Mouse (Mus musculus): ENCODE results near the gene Pla2g3.

The Pla2g3 gene

DNA sequence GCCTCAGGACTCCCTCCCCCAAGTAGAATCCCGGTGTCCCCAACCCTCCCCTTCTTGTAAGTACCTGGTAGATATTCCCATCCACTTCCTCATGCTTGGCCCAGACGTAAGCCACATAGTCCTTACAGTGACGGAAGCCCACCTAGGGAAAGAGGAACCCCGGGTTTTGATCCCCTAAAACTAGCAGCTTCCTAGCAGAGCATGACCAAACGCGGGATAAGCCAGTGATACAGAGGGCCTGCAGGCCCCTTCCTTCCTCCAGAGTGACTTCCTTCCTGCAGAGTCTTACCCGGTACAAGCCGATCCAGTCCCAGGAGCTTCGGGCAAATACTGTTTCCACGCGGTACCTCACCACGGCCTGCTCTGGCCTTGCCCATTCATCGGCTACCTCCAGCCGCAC lies 7.4 kb downstream of the Pla2g3 start:
- no peak for DNase-seq

DNA sequence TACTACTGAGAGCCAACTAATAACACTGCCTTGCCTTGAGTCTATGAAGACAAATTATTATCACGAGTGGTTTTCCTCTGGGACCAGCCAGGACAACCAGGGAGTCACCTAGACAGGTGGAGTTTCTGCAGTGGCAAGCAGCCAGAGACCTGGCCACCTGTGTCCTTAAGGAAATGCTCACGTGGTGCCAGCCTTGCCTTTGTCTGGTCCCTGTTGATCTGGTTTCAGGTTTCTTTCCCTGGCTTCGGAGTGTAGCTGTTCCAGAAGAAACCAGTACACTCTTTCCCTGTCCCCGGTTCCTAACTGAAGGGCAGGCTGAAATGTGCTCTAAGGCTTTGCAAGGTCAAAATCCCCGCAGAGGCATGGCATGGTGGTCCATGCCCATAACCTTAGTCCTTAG lies 8.7 kb downstream of the Pla2g3 start:
- DNase-seq: no peak

DNA sequence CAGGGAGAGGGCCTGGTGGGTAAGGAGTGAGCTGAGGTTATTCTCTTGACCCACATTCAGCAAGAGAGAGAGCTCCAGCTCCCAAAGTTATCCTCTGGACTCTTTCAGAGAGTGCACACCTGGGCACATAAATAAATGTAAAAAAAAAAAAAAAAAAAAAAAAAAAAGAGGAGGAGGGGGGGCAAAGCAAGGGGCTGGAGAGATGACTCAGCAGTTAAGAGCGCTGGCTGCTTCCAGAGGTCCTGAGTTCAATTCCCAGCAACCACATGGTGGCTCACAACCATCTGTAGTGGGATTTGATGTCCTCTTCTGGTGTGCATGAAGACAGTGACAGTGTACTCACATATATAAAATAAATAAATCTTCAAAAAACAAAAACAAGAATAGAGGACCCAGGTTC lies 9.2 kb downstream of the Pla2g3 start:
- DNase-seq: no peak

DNA sequence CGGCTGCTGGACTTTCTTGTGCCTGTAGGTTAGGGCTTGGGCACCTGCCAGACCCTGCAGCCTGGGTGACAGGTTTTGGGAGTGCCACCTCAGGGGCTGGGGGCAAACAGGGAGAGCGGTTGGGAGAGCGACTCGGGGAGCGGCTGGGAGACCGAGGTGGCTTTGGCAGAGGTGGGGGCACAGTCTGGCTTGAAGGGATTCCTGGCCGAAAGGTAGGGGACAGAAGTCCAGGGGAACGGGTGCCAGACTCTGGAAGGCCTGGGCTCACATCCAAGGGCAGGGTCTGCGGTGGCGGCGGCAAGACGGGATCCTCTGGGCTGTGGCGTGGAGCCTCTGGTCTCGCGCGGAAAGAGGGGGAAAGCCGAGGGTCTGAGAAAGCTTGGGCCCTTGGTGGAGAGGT lies 14.0 kb downstream of the Pla2g3 start:
- DNase-seq: peak; percentile 85 to 90

GRCm38 (mm10) chr11:3502459-3503072 lies 14.5 kb downstream of the Pla2g3 start:
- peak; percentile 57 to 58 for DNase-seq

GRCm38 (mm10) chr11:3503755-3504693 lies 15.9 kb downstream of the Pla2g3 start:
- no peak for DNase-seq

DNA sequence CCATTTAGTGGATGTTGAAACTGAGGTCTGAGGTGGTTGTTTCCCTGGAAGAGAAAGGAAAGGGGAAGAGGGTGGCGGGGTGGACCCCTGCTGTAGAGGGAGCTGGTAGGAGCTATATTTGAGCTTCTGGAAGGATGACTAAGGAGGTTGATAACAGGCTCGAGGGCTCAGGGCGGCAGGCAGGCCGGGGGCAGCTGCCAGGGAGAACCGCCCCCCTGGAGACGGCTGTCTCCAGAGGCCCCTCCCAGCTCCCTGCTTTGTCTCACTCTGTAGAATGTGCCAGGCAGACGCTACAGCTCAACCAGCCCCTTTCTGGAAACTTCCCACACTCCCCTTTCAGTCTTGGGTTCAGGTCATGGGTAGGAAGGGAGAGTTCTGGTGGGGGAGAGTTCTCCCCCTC lies 20.1 kb downstream of the Pla2g3 start:
- DNase-seq: peak; percentile 20 to 24

DNA sequence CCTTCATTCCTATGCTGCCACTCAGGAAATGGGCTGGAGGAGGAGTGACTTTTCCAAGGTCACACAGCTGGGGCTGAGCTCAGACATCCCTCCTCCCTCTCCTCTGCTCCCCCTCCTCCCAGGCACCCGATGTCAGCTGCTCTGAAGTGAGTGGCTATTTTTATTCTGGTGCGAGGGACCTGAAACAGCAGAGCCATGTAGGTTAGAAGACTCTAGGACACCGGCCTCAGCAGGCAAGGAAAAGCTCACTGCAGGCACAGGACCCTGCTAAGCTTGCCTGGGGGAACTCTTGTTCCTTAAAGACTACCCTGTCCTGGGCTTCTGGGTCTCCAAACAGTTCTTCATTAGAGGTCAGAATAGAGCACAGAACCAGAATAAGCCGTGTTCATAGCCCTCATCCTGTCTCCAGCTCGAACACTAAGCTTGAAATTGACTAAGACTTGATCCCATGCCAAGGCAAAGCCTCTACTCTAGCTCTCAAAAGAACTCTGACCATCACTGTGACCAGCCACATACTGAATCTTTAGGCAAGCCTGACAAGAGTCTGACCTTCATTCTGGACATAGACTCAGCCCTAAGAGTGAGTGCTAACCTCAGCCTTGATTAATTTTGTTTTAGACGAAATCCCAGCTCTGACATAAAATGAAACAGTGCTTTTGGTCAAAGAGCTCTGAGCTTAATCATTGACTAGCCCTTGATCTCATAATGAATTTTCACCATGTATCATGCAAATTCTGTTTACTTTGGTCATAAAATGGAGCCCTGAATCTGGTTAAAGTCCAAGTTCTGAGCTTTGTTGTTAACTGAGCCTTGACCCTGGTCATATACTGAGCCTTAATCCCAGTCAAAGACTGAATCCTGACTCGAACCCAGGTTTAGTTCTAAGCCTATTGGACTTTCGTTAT lies 21.3 kb downstream of the Pla2g3 start:
- peak in 1 of 2 experiments; percentile 8 for DNase-seq

DNA sequence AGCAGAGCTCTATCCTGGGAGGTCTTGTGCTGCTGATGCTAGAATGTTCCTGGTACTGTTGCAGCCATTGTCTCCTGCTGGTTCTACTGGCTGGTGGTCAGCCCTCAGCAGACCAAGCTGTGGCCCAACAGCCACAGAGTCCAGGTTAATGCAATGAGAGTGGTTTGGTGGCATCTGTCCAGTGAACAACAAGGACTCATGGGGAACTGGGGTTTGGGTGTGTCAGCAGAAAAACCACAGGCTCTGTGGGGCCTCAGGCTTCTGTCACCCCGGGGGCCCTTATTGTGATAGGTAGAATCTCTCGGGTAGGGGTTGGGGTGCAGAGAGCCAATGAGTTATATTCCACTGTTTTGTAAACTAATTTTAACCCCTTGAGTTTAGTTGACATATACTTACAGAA lies 22.2 kb downstream of the Pla2g3 start:
- no peak for DNase-seq

DNA sequence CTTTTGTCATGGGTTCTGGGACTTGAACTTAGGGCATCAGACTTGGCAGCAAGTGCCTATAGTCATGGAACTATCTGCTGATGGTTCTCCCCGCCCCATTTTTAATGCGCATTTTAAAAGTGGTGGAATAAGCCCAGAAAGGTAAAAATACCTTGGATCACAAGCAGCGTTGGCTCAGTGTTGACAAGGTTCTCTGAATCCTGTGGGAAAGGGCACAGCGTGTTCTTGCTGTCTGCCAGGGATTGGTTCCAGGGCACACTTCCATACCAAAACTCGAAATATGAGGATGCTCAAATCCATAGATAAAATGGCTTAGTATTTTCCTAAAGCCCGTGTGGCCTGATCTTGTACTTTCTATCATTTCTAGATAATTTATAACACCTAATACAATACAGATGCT lies 25.2 kb downstream of the Pla2g3 start:
- peak in 1 of 2 experiments; percentile 66 for DNase-seq

- peak; percentile 95 to 96 for DNase-seq
Measured at GRCm38 (mm10) chr11:3514529-3515054, 26.5 kb downstream of the Pla2g3 start, which contains the start of gene Selenom. Gene Selenom (plus strand): TSS chr11:3514684.

- no peak for DNase-seq
Measured at GRCm38 (mm10) chr11:3515216-3515615, 27.1 kb downstream of the Pla2g3 start.

DNA sequence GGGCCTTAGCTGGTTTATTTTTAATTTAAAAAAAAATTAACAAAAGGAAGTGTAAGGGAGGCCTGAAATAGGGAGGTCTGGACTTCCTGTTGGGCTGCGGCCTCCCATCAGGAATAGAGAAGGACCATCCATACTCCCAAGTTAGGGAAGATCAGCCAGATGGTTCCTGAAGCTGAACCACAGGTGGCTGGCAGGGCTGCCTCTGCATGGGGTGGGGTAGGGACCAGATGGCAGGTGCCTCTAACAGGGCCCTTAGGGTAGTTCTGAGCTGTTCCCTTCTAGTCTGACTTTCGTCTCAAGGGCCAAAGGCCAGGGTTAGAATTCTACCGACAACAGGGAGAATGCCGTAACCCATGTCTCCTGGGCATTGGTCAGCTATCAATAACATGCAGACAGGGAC lies 27.6 kb downstream of the Pla2g3 start:
- DNase-seq: peak; percentile 84 to 90

- DNase-seq: no peak
Measured at GRCm38 (mm10) chr11:3516121-3516520, 28.0 kb downstream of the Pla2g3 start.

- DNase-seq: peak; percentile 62 to 67
Measured at GRCm38 (mm10) chr11:3516859-3517845, 29.1 kb downstream of the Pla2g3 start.

DNA sequence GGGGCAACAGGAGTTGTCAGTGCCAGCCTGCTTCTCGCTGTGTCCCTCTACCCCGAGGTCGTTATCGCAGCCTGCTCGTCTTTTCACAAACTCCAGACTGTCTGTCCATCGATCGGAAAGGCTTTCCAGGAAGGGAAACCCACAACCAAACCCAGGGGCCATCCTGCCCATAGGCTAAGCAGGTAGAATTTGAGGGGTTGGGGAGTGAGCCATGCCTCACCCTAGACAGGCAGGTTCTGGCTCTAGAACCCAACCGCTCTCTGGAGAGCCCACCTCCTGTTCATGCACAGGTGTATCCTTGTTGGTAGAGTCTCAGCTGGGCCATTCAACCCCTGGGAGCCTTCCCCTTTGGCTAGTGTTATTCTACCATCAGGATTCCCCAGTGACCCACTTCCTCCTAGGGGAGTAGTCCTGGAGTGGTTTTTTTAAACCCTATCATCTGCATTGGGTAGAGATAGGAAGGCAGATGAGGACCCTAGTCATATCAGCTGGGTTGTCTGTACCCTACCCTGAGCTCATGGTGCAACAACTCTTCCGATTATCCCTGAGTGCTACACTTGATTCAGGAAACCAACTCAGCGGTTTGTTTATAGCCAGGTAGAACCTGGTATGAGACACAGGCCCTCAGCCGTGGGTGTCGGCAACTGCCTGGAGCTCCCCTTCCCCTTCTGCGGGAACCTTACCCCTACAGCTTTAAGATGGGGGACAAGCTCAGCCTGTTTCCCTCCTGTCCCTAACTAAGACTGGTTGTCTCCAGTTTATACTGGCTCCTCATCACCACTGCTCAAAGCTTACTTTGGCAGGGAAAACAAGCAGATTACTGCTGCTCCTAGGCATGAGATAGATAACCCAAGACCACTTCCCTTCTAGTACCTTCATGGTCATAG lies 30.0 kb downstream of the Pla2g3 start:
- DNase-seq: no peak

GRCm38 (mm10) chr11:3519051-3519726 lies 31.1 kb downstream of the Pla2g3 start:
- DNase-seq: peak in 1 of 2 experiments; percentile 4

GRCm38 (mm10) chr11:3519756-3520398 lies 31.8 kb downstream of the Pla2g3 start:
- peak in 1 of 2 experiments; percentile 55 for DNase-seq

GRCm38 (mm10) chr11:3520919-3521318 lies 32.8 kb downstream of the Pla2g3 start:
- DNase-seq: no peak

All from cerebellum, postnatal 10 days (tissue).